Mouse (Mus musculus): ENCODE measurements around the gene Krtcap2.

Krtcap2 gene

DNA sequence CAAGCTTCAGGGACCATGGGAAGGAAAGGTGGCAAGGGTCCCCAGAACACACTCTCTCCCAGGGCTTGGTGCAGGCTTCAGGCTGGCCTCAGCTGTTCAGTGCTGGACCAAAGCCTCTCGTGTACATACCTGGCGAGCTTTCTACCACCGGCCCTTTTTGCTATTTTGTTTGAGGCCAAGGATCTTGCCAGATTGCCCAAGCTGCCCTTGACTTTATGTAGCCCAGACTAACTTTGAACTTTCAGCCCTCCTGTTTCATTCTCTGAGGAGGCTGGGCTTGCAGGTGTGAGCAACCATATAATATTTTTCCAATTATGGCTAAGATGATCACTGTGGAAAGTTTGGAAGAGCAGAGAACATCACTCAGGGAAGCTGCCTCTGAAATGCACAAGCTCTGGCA lies 38.5 kb downstream of the Krtcap2 start:
- no peak for DNase-seq

DNA sequence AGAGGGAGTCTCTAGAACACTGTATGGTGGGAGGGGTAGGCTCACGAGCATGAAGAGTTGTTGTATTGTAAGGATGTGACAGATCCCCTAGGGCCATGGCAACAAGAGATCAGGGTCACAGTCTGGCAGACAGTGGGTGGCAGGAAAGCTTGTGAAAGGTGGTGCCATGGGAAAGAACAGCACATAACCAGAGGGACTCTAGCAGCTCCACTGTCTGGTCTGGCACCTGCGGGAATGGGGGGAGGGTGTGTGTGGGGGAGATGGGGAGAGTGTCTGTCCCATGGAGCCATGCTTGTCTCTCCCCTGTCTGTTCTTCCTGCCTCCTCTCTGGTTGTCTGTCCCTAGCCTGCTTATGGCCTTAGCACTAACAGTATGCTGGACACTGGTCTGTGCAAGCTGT lies 39.8 kb downstream of the Krtcap2 start:
- DNase-seq: no peak

DNA sequence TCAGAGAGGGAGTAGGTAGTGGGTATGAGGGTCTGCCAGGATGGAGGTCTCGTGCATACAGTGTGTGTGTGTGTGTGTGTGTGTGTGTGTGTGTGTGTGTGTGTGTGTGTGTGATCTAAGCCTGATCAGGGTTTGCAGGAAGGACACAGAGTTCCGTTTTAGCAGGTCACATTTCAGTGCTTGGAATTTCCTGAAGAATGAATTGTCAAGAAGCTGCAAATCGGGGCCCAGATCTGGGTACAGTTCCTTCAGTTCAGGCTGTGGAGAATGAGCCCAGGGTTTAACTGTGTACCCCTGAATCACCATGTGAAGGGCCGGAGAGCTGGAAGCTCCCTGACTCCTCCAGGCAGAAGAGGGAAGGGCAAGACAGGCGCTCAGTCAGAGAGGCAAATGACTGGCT lies 41.5 kb downstream of the Krtcap2 start:
- no peak for DNase-seq

DNA sequence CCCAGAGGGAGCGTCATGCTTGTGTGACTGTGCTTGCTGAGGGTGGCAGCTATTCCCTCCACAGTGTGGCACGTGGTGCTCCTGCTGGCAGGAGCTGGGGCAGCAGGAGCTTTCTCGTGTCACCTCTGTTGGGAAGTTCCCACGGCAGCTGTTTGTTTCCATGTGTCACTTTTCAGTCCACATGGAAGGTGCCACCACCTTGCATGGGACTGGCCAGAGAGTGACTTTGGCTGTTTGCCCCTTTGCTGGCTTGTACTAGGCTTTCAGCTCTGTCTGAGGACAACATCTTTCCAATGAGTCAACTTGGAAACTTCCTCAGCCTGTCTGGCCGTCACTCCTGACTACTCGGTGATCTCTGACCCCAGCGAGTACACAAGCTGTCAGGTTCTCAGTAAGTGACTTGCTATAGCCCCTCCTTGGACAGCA lies 42.8 kb downstream of the Krtcap2 start:
- DNase-seq: no peak

DNA sequence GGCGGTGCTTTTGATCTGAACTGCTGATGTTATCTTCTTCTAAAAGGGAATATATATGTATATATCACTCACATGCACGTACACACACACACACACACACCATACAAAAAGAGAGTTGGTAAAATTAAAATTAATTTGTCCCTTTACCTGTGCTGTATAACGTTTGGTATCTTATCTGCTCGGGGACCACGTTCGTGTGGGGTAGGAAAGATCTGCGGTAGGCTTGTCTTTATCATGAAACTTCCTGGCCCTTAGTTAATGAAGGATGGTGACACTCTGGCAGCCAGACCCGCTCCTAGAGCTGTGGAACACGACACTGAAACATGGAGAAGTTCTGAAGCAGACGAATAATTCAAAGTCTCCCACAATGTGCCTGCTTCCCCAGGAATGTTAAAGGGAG lies 46.1 kb downstream of the Krtcap2 start:
- DNase-seq: no peak

DNA sequence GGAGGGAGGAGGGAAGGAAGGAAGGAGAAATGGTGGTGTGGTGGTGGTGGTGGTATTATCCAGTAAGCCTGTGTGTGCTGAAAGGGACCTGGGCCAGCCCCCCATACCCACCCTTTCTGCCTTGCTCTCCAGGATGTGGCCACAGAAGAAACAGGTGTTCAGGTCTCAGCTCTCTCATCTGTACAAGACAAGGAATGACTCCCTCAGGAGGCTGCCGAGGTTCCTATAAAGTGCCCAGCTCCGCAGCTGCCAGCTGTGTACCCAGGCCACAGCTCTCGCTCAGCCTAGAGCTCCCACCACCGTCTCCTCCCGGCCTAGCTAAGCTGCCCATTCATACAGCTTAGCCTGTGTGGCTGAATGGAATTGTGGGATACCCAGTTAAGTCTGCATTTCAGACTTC lies 46.5 kb downstream of the Krtcap2 start:
- DNase-seq: no peak

DNA sequence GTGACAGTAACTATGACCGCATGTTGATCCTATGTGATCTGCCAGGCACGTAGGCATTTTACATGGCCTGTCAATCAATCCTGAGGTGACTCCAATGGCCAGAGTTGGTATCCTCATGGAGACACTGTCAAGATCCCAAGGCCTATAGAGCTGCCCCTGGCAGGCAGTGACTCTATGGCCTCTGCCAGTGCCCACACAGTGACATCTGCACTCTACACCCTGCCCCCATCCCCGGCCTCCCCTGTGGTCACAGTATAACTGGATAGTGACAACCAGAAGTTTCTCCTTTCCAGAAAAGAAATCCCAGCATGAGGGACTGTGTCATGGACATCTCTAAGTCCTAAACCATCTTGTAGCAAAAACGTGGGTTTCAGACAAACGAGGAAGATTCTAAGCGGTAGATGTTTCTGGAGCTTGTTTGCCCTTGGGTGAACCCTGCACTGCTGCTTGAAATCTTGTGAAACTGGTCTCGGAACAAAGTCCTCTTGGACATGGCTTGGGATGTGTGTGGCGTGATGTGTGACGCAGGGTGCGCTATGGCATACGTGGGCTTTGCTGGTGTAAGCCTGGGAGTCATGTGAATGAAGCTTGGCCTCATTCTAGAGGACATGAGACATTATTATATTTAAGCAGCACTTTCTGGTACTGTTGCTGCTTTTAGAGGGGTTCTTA lies 47.6 kb downstream of the Krtcap2 start:
- DNase-seq: no peak

DNA sequence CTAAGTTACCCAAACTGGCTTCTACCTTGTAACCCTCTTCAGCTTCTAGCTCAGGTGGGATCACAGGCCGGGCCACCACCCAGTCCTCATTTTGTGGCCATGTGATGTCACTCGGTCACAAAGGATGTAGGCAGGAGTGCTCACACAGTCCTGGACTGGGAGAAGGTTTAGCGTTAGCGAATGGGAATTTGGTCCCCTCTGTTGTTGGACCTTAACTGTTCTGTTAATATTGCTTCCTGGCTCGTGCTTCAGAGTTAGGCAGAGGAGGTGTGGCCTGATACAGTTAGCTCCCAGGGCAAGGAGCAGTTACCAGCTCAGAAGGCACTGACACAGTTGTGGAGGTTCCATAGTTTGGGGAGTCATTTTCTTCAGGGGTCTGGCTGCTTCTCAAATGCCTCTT lies 48.4 kb downstream of the Krtcap2 start:
- no peak for DNase-seq

DNA sequence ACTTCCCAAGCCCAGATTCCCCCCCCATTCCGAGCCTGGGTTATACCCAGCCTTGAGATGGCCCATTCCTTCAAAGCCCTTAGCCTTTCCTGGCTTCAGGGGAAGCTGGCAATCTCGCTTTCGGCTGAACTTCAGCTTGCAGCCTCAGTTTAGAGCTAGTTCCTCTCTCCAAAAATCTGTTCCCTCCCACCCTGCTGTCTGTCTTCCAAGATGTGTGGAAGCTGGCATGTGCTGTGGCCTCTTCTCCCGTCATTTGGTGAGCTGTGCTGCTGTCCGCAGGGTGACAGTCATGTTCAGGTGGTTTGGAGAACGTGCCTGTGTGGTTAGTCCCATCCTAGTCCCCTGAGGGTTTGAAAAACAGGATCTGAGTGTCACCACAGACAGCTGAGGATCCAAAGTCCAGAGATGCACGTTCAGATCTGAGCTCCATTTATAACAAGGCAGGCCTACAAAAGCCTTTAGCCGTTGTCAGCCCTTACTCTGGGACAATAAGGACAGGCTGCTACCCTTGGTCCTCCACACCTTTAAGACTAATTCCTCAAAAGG lies 50.0 kb downstream of the Krtcap2 start:
- no peak for DNase-seq

DNA sequence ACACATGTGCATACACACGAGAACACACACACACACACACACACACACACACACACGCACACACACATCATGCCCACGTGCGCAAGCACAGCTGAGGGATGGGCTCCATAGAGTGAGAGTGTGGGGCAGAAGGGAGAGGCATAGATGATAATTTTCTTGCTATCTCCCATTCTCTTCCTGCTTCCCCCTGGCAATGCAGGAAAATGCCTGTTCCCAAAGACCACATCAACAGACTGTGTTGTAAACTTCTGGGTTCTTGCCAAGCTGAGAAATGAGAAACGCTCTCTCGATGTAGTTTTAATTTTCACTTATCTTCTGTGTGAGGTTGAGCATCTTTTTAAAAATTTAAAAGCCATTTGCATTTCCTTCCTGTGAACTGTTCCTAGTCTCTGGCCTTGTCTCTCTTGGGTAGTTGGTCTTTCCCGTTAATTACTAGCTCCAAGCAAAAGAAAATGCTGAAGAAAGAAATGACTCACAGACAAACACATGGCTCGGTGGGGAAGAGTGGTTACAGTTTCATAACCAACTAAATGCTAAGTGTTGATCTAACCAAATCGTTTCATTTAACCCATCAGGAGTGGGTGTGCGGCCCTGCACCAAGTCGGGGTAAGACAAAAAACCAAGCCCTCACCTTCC lies 51.1 kb downstream of the Krtcap2 start:
- DNase-seq: no peak

DNA sequence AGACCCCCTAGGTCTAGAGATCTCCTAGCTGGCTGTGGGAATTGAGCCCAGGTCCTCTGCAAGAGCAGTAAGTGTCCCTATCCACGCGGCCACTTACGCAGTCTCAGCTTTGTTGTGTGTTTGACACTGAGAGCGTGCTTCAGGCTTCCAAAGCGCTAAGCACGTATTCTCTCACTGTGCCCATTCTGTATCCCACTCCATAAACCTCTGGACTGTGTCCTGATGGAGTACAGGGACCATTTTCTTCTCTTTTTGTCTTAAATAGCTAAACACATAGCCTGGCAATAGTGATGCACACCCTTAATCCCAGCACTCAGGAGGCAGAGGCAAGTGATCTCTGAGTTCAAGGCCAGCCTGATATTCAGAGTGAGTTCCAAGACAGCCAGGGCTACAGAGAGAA lies 53.1 kb downstream of the Krtcap2 start:
- DNase-seq: no peak

DNA sequence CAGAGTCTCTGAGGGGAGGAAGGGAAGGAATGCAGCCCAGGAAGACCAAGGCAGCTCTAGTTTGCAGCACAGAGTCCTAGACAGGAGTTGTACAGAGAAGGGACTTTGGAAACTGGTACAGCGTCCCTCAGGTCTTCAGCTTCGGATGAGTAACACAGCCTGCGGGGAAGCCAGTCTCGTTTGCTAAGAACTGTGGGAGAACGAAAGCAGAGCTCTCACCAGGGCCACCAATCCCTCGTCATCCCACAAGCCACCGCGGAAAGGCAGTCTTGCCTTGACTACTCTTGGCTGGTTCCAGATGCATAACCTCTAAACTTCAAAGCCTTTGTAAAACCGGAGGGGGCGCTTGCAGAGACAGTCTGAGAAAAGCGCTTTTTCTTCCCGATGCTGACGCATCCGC lies 53.7 kb downstream of the Krtcap2 start:
- no peak for DNase-seq

Data from cerebellum, postnatal 10 days (tissue).